Mouse (Mus musculus) G1E (cell line): ENCODE data around the gene Selenbp1.

Source experiments
- CTCF ChIP-seq: IDR thresholded peaks from 2 replicates; pipeline ENCODE4 v1.5.1; 2012; ENCODE audit warnings: low read depth, low read length, inconsistent platforms, mixed read lengths
- GATA1 ChIP-seq: IDR thresholded peaks from 2 replicates; pipeline ENCODE4 v1.6.1; 2012; ENCODE audit warnings: borderline replicate concordance, low read length, inconsistent platforms, mixed read lengths
- TAL1 ChIP-seq: conservative IDR thresholded peaks from 2 replicates; pipeline ENCODE4 v1.6.1; 2012; ENCODE audit warnings: low read depth, low read length, inconsistent platforms, mixed read lengths

GRCm38 (mm10) chr3:94974528-94975422, 41.9 kb downstream of the Selenbp1 start, which contains the start of gene Pi4kb:
- no peak for TF ChIP-seq CTCF
- TF ChIP-seq GATA1 = no peak
- no peak for TF ChIP-seq TAL1
